In the genomic region with DNA sequence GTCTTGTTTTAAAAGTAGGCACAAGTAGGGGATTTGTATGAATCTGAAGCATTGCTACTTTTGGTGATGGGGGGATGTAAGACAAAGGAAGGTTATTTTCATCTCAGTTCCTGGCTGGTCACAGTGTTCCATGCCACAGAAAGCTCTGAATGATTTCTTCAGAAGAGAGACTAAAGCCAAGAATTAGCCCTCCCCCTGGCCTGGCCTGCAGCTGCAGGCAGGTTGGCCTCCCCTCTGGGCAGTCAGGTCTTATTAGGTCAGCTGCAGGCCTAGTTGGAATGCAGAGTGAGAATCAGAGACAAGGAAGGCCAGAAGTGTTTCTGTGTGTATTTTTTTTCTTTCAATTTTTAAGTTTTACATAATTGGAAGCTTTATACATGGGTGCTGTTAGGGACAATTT, we compare ENCODE assay signal across 16 mouse cellular contexts.
A peak's percentile ranks its signal among the peaks of the same experiment; 100 is the strongest.
DNase-seq lines count a peak whose midpoint lies in the region; ATAC-seq and TF ChIP-seq lines count a peak whose summit lies in the region.
"Had no signal": no experiment of that assay in that cellular context is flagged by ENCODE, and none has a peak within 500 bp of the region (broad histone marks: within the 10 kb centered on the region; RNA-seq: fewer than 3 reads in every experiment).

No protein-coding gene starts in this region.

- no peaks in the 10 kb centered on the region for H3K27me3 ChIP-seq in lung, postnatal 0 days (replicated peaks; ENCODE audit: insufficient read depth, low read length)
- no peaks in the 10 kb centered on the region for H3K27me3 ChIP-seq in limb, embryonic 11.5 days (ENCODE audit: control insufficient read depth, insufficient read depth, low read length)
- H3K27me3 ChIP-seq: CH12.LX; forebrain, embryonic 12.5 days; heart, embryonic 15.5 days; midbrain, embryonic 15.5 days; neural tube, embryonic 15.5 days had no signal

- no peak for ATAC-seq in lung, postnatal 0 days
- peak; percentile 44; the same call in 1 of the 2 replicates for ATAC-seq in limb, embryonic 11.5 days (ENCODE audit: insufficient number of reproducible peaks, low FRiP score, low TSS enrichment, low read depth)
- ATAC-seq in inflammation-experienced regulatory T-cells, adult 6 months: no peak
- ATAC-seq: midbrain, embryonic 15.5 days had no signal

- no peak for TF ChIP-seq POLR2A in lung, adult 2 months (IDR thresholded peaks at IDR 0.05; ENCODE audit: borderline replicate concordance, extremely low read depth, low read depth, low read length)

- TF ChIP-seq CTCF in gastrocnemius, adult 2 months (IDR thresholded peaks at IDR 0.05): no peak
- TF ChIP-seq CTCF in lung, postnatal 0 days (IDR thresholded peaks at IDR 0.05): no peak
- no peak for TF ChIP-seq CTCF in lung, adult 2 months (IDR thresholded peaks at IDR 0.05; ENCODE audit: insufficient read depth, low read length)

- DNase-seq in gastrocnemius, adult 2 months: peak; percentile 16
- no peak for DNase-seq in gastrocnemius, postnatal 4 days (ENCODE audit: low spot score in 2 of 2)
- DNase-seq in lung, postnatal 0 days (ENCODE audit: low spot score): peak; percentile 16
- DNase-seq in lung, adult 2 months: no peak
- DNase-seq in cerebellum, adult 9-11 months: peak; percentile 31
- DNase-seq in limb, embryonic 11.5 days (ENCODE audit: low spot score): peak; percentile 29
- DNase-seq in testis, postnatal 10 days (ENCODE audit: low spot score): no peak
- DNase-seq: gastrocnemius, postnatal 25 days; liver; lung, postnatal 4 days had no signal

- H3K4me3 ChIP-seq in gastrocnemius, adult 2 months: no peak overlapping the region
- H3K4me3 ChIP-seq in lung, postnatal 0 days (ENCODE audit: low read depth, low read length): no peak overlapping the region
- no peak overlapping the region for H3K4me3 ChIP-seq in lung, adult 2 months (replicated peaks; ENCODE audit: extremely low read depth, low read depth, low read length)
- H3K4me3 ChIP-seq in limb, embryonic 11.5 days (ENCODE audit: low read depth, low read length): no peak overlapping the region
- H3K4me3 ChIP-seq: forebrain, embryonic 12.5 days; heart, embryonic 15.5 days; midbrain, embryonic 15.5 days; neural tube, embryonic 15.5 days had no signal

- no peaks in the 10 kb centered on the region for H3K9me3 ChIP-seq in lung, postnatal 0 days (ENCODE audit: low read length)
- H3K9me3 ChIP-seq in limb, embryonic 11.5 days (ENCODE audit: control insufficient read depth, low read length): no peaks in the 10 kb centered on the region
- H3K9me3 ChIP-seq: forebrain, embryonic 12.5 days; heart, embryonic 15.5 days; midbrain, embryonic 15.5 days; neural tube, embryonic 15.5 days had no signal

- H3K4me2 ChIP-seq in lung, postnatal 0 days (replicated peaks; ENCODE audit: low read depth, low read length): no peak overlapping the region
- H3K4me2 ChIP-seq in limb, embryonic 11.5 days (ENCODE audit: low read depth, severe bottlenecking): no peak overlapping the region
- H3K4me2 ChIP-seq: forebrain, embryonic 12.5 days; heart, embryonic 15.5 days; midbrain, embryonic 15.5 days; neural tube, embryonic 15.5 days had no signal

- H3K36me3 ChIP-seq in lung, postnatal 0 days (ENCODE audit: insufficient read depth, low read length): no peaks in the 10 kb centered on the region
- no peaks in the 10 kb centered on the region for H3K36me3 ChIP-seq in limb, embryonic 11.5 days (ENCODE audit: control insufficient read depth, insufficient read depth, low read length)
- H3K36me3 ChIP-seq: forebrain, embryonic 12.5 days; heart, embryonic 15.5 days; midbrain, embryonic 15.5 days; neural tube, embryonic 15.5 days had no signal

- no peak overlapping the region for H3K9ac ChIP-seq in lung, postnatal 0 days (replicated peaks; ENCODE audit: low read depth)
- 0 out of 2 replicates have a peak overlapping the region, but pooled peaks have one; percentile 12 for H3K9ac ChIP-seq in limb, embryonic 11.5 days (ENCODE audit: low read length)
- H3K9ac ChIP-seq: forebrain, embryonic 12.5 days; heart, embryonic 15.5 days; midbrain, embryonic 15.5 days; neural tube, embryonic 15.5 days had no signal

- H3K27ac ChIP-seq in gastrocnemius, adult 2 months: no peak overlapping the region
- H3K27ac ChIP-seq in lung, postnatal 0 days (ENCODE audit: low read length): no peak overlapping the region
- H3K27ac ChIP-seq in limb, embryonic 11.5 days (replicated peaks; ENCODE audit: low read depth, low read length): no peak overlapping the region
- H3K27ac ChIP-seq: forebrain, embryonic 12.5 days; heart, embryonic 15.5 days; midbrain, embryonic 15.5 days; neural tube, embryonic 15.5 days had no signal

- no peaks in the 10 kb centered on the region for H3K4me1 ChIP-seq in lung, postnatal 0 days (ENCODE audit: insufficient read depth, low read depth, low read length)
- no peaks in the 10 kb centered on the region for H3K4me1 ChIP-seq in lung, adult 2 months (ENCODE audit: control insufficient read depth, insufficient read depth, low read length)
- H3K4me1 ChIP-seq in limb, embryonic 11.5 days (ENCODE audit: control insufficient read depth, insufficient read depth, low read length): peaks cover 3% of the 10 kb centered on the region; the same call in 1 of the 2 replicates
- H3K4me1 ChIP-seq: heart, embryonic 15.5 days; midbrain, embryonic 15.5 days; neural tube, embryonic 15.5 days had no signal

- intact Hi-C loops in gastrocnemius, adult 2 months (cut with DNase I): no loop called here

- TF ChIP-seq EP300 in lung, postnatal 0 days (IDR thresholded peaks at IDR 0.05): no peak

Comparison
In these comparisons a context has a peak if more than half of its experiments do, and no peak if none do; other contexts are left out.
1. DNase-seq: peak in gastrocnemius, adult 2 months (single experiment), lung, postnatal 0 days (single experiment), cerebellum, adult 9-11 months (single experiment) and limb, embryonic 11.5 days (single experiment); none in gastrocnemius, postnatal 4 days (0 of 2), lung, adult 2 months (single experiment) and testis, postnatal 10 days (single experiment).